Mouse (Mus musculus): ENCODE measurements around the gene Aars2. TPM values are rescaled to one million over a fixed set of nuclear protein-coding genes. Genes with fewer than 3 reads are reported as not detected.

The Aars2 gene
- polyA plus RNA-seq, 1 experiment from 2014 or later = 5.9 TPM

DNA sequence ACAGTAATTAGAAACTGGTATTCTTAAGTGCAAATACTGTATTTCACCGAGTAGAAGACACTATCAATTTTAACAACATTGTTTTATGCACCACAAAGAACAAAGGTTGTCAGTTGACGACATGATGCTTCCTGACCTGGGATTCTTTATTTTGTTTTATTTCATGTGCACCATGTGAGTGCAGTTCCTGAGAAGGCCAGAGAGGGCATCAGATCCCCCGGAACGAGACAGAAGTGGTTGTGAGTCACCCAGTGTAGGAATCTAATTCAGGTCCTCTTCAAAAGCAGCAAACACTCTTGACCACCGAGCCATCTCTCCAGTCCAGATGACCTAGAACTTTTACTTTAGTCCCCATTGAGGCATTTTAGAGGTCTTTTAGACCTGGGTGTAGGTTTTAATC, 38.3 kb upstream of the Aars2 start:
- Histone ChIP-seq H3K9ac (replicated peaks; ENCODE audit: low read depth) (no peak overlapping the region), H3K4me1 (ENCODE audit: insufficient read depth, low read depth, low read length) (no peaks in the 10 kb centered on the region), H3K27ac (ENCODE audit: low read length) (no peak overlapping the region), H3K9me3 (ENCODE audit: low read length) (no peaks in the 10 kb centered on the region), H3K4me2 (replicated peaks; ENCODE audit: low read depth, low read length) (no peak overlapping the region), H3K27me3 (replicated peaks; ENCODE audit: insufficient read depth, low read length) (no peaks in the 10 kb centered on the region), H3K4me3 (ENCODE audit: low read depth, low read length) (no peak overlapping the region), H3K36me3 (ENCODE audit: insufficient read depth, low read length) (no peaks in the 10 kb centered on the region)
- DNase-seq (ENCODE audit: low spot score) = no peak
- 70% methylated on average over 5 of the region's 5 CpGs for WGBS
- no peak for ATAC-seq
- TF ChIP-seq CTCF (IDR thresholded peaks at IDR 0.05) = no peak
- no peak for TF ChIP-seq EP300 (IDR thresholded peaks at IDR 0.05)

DNA sequence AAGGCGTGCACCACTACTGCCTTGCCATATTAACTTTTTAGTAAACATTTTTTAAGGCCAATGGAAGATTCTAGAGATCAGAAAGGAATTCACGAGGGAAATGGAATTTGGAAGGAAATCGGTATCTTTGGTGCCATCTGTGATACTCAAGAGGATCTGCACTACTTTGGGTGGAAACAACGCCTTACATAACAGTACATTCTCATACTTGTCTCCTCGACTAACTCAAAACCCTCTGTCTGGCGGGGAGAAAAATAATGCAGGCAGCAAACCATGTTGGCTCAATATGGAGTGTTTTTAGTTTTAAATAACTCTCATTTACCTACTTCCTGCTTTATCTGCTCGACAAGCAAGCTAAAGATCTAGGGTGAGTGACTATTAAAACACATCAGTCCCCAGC, 35.9 kb upstream of the Aars2 start:
- no peak for TF ChIP-seq CTCF (IDR thresholded peaks at IDR 0.05)
- TF ChIP-seq EP300 (IDR thresholded peaks at IDR 0.05) = no peak
- no peak for ATAC-seq
- no peak overlapping the region for H3K27ac ChIP-seq (ENCODE audit: low read length)

DNA sequence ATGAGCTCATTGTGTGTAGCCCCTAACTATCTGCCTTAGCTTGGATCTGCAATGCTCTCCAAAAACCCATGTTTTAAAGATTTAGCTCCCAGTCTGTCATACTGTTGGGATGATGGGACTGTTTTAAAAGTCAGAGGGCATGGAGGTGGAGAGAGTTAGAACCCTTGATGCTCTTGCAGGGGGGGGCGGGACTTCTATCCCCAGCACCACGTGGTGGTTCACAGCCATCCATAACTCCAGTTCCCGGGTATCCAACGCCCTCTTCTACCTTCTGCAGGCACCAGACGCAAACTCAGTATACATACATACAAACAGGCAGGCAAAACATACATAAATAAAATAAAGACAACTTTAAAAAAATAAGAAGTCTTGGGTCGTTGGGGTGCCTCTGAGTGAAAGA, 33.0 kb upstream of the Aars2 start:
- ATAC-seq (no peak), DNase-seq (ENCODE audit: low spot score) (no peak)
- Histone ChIP-seq H3K27ac (ENCODE audit: low read length) (no peak overlapping the region), H3K4me1 (ENCODE audit: insufficient read depth, low read depth, low read length) (no peaks in the 10 kb centered on the region; the same call in 1 of the 2 replicates), H3K36me3 (ENCODE audit: insufficient read depth, low read length) (no peaks in the 10 kb centered on the region), H3K4me3 (ENCODE audit: low read depth, low read length) (no peak overlapping the region), H3K9me3 (ENCODE audit: low read length) (no peaks in the 10 kb centered on the region), H3K27me3 (replicated peaks; ENCODE audit: insufficient read depth, low read length) (no peaks in the 10 kb centered on the region), H3K4me2 (replicated peaks; ENCODE audit: low read depth, low read length) (no peak overlapping the region), H3K9ac (replicated peaks; ENCODE audit: low read depth) (no peak overlapping the region)
- 71% methylated on average over 6 of the region's 6 CpGs for WGBS
- TF ChIP-seq EP300 (IDR thresholded peaks at IDR 0.05) = no peak
- TF ChIP-seq CTCF (IDR thresholded peaks at IDR 0.05) = no peak

More for the DNA sequence above, 35.9 kb upstream of the Aars2 start:
- DNase-seq (ENCODE audit: low spot score) = no peak
- H3K4me1 ChIP-seq (ENCODE audit: insufficient read depth, low read depth, low read length) = no peaks in the 10 kb centered on the region; the same call in 1 of the 2 replicates
- H3K9me3 ChIP-seq (ENCODE audit: low read length) = no peaks in the 10 kb centered on the region
- H3K36me3 ChIP-seq (ENCODE audit: insufficient read depth, low read length) = no peaks in the 10 kb centered on the region
- H3K27me3 ChIP-seq (replicated peaks; ENCODE audit: insufficient read depth, low read length) = no peaks in the 10 kb centered on the region
- H3K4me3 ChIP-seq (ENCODE audit: low read depth, low read length) = no peak overlapping the region
- H3K9ac ChIP-seq (replicated peaks; ENCODE audit: low read depth) = no peak overlapping the region
- H3K4me2 ChIP-seq (replicated peaks; ENCODE audit: low read depth, low read length) = no peak overlapping the region
- 77% methylated on average over 7 of the region's 7 CpGs for WGBS

DNA sequence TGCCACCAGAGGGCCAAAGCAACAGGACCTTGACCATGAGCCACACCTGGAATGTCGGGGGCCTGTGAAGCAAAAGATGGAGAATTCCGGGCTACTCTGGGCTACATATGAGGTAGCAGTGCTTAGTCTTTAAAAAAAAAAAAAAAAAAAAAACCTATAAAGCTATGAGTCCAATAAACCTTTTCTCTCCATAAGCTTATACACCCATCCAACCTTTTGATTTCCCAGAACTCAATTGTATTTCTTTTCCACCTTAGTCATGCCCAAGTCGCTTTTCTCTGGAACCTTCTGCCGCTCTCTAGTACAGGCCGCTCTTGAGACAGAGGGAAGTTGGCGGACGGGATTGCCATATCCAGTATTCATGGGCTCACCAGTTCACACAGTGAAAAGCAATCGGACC, 32.5 kb upstream of the Aars2 start:
- WGBS = 75% methylated on average over 8 of the region's 8 CpGs
- Histone ChIP-seq H3K27me3 (replicated peaks; ENCODE audit: insufficient read depth, low read length) (no peaks in the 10 kb centered on the region), H3K36me3 (ENCODE audit: insufficient read depth, low read length) (no peaks in the 10 kb centered on the region), H3K27ac (ENCODE audit: low read length) (no peak overlapping the region), H3K4me1 (ENCODE audit: insufficient read depth, low read depth, low read length) (no peaks in the 10 kb centered on the region; the same call in 1 of the 2 replicates), H3K9ac (replicated peaks; ENCODE audit: low read depth) (no peak overlapping the region), H3K4me2 (replicated peaks; ENCODE audit: low read depth, low read length) (peak overlapping the region; percentile 52; the same call in 1 of the 2 replicates), H3K4me3 (ENCODE audit: low read depth, low read length) (peak overlapping the region; percentile 28; the same call in 1 of the 2 replicates), H3K9me3 (ENCODE audit: low read length) (no peaks in the 10 kb centered on the region)
- ATAC-seq = no peak
- DNase-seq (ENCODE audit: low spot score) = no peak
- no peak for TF ChIP-seq CTCF (IDR thresholded peaks at IDR 0.05)
- no peak for TF ChIP-seq EP300 (IDR thresholded peaks at IDR 0.05)

DNA sequence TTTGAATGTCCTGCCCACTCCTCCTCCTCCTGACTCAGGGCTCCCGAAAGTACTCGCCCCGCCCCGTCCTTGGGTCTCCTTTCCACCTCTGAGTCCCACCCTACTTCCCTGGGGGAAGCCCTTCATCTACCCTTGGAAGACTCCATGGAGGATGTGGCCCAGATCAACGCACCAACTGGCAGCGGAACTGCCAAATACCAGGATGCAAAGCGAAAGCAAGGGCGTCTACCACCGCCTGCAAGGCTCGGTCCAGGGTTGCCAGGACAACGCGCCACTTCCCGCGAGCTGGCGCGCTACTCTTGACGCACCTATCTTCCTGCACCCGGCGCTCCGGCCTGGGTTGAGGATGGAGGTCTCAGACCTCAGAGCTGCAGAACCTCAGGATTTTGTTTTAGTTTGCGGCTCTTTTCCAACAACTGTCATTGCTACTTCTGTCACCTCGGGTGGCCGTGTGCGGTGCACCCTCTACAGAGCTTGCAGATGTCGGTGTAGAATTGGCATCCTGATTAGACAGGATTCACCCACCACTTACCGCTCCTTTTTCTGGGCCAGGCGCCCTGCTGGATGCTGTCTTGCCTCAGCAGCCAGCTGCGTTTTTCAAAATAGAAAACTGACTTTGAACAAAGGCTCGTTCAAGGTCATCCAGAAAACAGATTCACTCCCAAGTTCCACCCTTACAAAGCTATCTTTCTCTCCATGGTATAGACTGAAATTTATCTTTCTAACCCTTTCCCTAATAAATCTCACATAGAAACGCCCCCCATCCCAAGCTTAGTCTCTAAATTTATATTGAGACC, 31.8 kb upstream of the Aars2 start, which contains the start of gene Spats1:
Gene Spats1, minus strand, starts transcription at position 747 of the 797 bp plus-strand sequence.
- no peak within 1 kb of the TSS for H3K27ac ChIP-seq (ENCODE audit: low read length)
- no peaks in the 10 kb centered on the region for H3K36me3 ChIP-seq (ENCODE audit: insufficient read depth, low read length)
- H3K27me3 ChIP-seq (replicated peaks; ENCODE audit: insufficient read depth, low read length) = no peaks in the 10 kb centered on the region
- peak within 1 kb of the TSS; percentile 52 for H3K4me2 ChIP-seq (replicated peaks; ENCODE audit: low read depth, low read length)
- 3% methylated on average over 30 of the region's 30 CpGs for WGBS
- no peaks in the 10 kb centered on the region; the same call in 1 of the 2 replicates for H3K4me1 ChIP-seq (ENCODE audit: insufficient read depth, low read depth, low read length)
- ATAC-seq (peak; percentile 63), DNase-seq (ENCODE audit: low spot score) (peak; percentile 65)
- no peak within 1 kb of the TSS for H3K9ac ChIP-seq (replicated peaks; ENCODE audit: low read depth)
- H3K9me3 ChIP-seq (ENCODE audit: low read length) = no peaks in the 10 kb centered on the region
- peak within 1 kb of the TSS; percentile 28 for H3K4me3 ChIP-seq (ENCODE audit: low read depth, low read length)
- TF ChIP-seq EP300 (IDR thresholded peaks at IDR 0.05) = no peak
- no peak for TF ChIP-seq CTCF (IDR thresholded peaks at IDR 0.05)

DNA sequence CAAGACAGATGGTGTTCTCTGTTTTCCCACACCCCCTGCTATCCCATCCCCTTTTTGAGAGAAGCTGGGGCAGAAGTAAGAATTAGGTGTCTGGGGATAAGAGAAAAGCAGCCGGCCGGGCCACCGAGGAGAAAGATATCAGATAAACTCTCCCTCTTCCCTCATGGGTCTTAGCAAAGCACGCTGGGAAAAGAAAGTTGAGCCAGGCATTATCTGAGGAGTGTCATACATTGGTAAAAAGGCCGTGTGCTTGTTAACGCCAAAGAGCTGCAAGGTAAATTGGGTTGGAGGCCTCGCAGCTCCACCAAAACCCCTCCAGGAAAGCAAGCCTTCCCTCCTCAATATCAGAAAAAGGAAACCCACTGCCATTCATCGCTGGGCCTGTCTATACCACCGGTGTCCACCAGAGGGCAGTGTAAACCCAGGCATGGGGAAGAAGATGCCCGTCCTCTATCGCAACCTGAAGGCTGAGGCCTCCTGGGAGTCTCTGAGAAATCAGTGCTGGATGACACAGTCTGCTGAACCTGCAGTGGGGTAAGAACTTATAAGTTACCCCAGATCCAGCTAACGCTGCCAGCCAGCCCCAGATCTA, 28.3 kb upstream of the Aars2 start:
- no peaks in the 10 kb centered on the region for H3K36me3 ChIP-seq (ENCODE audit: insufficient read depth, low read length)
- no peak; the same call in 1 of the 2 replicates for ATAC-seq
- no peaks in the 10 kb centered on the region for H3K9me3 ChIP-seq (ENCODE audit: low read length)
- H3K4me2 ChIP-seq (replicated peaks; ENCODE audit: low read depth, low read length) = no peak overlapping the region
- TF ChIP-seq EP300 (IDR thresholded peaks at IDR 0.05) (no peak), CTCF (IDR thresholded peaks at IDR 0.05) (peak; percentile 98)
- WGBS = 11% methylated on average over 12 of the region's 12 CpGs
- H3K27ac ChIP-seq (ENCODE audit: low read length) = no peak overlapping the region
- peak; percentile 71 for DNase-seq (ENCODE audit: low spot score)
- H3K9ac ChIP-seq (replicated peaks; ENCODE audit: low read depth) = no peak overlapping the region
- no peaks in the 10 kb centered on the region; the same call in 1 of the 2 replicates for H3K4me1 ChIP-seq (ENCODE audit: insufficient read depth, low read depth, low read length)
- no peak overlapping the region for H3K4me3 ChIP-seq (ENCODE audit: low read depth, low read length)
- H3K27me3 ChIP-seq (replicated peaks; ENCODE audit: insufficient read depth, low read length) = no peaks in the 10 kb centered on the region
